Mouse (Mus musculus) CD8-positive naive resting alpha-beta T cell, adult 57 days (primary cell): ENCODE results near the gene Gm10142. TPM values are rescaled to one million over a fixed set of nuclear protein-coding genes. Genes with fewer than 3 reads are reported as not detected.

Source experiments
- total RNA-seq: library from RNA; stranded (reverse); gene quantifications from one replicate; pipeline ENCODE4 v1.2.4, GENCODE M21; 2023

Gene Gm10142
- not detected for total RNA-seq

DNA sequence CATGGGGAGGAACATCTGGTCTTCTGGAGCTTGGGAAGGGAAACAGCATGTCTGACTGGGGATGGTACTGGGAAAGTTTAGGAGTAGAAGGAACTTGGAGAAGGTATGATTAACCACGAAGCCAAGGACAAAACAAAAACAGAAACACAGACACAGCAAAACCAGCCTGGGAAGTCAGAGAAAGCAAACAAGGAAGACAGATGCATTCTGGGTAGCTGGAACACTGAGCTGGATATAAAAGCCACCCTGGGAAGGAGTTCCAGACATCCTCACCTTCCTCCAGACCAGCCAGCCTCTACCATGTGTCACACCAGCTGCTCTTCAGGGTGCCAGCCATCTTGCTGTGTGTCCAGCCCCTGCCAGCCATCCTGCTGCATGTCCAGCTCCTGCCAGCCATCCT is at the start of gene Gm10142:
Gene Gm10142, plus strand, starts transcription at position 301 of the 400 bp plus-strand sequence.

DNA sequence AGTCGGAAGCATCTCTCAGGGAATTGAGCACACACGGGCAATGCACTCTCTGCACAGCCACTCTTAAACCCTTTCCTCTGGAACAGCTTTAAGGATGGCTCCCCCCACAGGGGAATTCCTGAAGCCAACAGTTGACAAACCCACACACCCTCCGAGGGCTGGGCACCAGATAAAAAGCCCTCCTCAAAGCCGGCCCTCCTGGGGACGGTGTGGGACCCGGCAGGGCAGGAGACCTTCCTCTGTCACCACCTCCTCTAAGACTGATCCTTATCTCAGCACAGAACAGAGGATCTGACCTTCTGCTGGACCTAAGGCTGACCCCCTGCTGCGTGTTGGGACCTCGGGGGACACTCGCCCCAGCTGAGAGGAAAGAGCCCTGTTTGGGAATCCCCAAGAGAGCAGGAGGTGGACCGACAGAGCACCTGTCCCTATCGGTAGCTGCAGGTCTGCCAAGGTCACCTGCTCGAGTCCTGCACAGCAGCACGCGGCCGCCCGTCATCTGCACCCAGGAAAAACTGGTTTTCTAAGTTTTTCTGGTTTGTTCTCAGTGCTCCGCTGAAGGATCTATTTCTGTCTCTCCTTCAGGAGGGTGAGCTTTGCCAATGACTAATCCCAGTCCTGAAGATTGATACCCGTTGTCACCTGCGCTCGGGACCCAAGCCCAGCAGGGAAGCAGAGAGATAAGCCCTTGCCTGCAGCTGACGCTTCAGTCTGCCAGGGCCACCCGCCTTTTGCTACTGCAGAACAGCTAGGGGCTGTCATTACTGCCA is 29.5 kb upstream of the Gm10142 start, which contains the start of gene Tspear:
Gene Tspear, plus strand, starts transcription at position 675 of the 770 bp plus-strand sequence.

DNA sequence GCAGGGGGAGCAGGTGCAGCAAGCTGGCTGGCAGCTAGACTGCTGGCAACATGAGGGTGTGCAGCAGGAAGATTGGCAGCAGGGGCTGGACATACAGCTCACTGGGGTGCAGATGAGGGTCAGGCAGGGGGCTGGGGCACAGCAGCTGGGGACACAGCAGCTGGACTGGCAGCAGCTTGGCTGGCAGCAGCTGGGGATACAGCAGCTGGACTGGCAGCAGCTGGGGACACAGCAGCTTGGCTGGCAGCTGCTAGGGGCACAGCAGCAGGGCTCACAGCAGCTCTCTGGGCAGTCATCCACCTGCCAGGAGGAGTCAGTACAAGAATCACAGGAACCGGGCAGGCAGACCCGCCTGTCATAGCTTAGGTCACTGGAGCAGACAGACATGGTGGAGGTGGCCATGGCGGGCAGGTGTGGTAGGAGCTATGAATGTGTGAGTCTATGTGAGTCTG is 25.2 kb upstream of the Gm10142 start, which contains the start of gene Gm19402:
Gene Gm19402, minus strand, starts transcription at position 402 of the 452 bp plus-strand sequence.

DNA sequence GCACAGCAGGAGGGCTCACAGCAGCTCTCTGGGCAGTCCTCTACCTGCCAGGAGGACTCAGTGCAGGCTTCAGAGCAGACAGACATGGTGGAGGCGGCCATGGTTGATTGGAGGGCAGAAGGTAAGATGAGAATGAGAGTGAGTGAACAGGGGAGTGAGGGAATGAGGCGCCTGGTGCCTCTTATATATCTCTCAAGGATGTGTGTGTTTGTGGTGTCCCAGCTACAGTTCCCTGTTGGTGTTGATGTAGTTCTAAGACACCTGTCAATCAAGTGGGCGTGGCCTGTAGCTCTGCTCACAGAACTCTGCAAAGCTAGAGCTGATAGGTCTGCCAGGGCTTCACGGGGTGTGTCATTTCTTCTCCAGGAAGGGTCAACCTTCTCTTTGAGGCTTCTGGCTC is 18.5 kb upstream of the Gm10142 start, which contains the start of gene Gm9508:
Gene Gm9508, minus strand, starts transcription at position 101 of the 400 bp plus-strand sequence.

DNA sequence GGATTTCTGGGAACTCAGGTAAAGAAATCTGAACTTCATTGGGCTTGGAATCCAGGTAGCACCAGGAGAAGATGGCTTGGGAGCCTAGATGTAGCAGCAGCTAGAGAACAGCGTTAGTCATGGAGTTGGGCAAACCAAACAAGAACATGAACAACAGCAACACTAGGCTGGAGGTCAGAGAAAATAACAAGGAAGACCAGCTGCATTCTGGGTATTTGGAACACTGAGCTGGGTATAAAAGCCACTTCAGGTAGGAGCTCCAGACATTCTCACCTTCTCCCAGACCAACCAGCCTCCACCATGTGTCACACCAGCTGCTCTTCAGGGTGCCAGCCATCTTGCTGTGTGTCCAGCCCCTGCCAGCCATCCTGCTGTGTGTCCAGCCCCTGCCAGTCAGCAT is 9.3 kb upstream of the Gm10142 start, which contains the start of gene Gm10272:
Gene Gm10272, plus strand, starts transcription at position 301 of the 400 bp plus-strand sequence.

DNA sequence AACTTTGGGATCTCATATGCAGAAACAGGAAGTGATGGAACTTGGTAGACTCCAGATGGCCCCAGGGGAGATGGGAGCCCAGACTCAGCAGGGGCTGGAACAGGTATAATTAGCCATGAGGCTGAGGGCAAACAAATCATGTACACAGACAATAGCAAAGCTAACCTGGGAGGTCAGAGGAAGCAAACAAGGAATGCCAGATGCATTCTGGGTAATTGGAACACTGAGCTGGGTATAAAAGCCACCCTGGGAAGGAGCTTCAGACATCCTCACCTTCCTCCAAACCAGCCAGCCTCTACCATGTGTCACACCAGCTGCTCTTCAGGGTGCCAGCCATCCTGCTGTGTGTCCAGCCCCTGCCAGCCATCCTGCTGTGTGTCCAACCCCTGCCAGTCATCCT is 4.5 kb upstream of the Gm10142 start, which contains the start of gene Gm10024:
Gene Gm10024, plus strand, starts transcription at position 301 of the 400 bp plus-strand sequence.

DNA sequence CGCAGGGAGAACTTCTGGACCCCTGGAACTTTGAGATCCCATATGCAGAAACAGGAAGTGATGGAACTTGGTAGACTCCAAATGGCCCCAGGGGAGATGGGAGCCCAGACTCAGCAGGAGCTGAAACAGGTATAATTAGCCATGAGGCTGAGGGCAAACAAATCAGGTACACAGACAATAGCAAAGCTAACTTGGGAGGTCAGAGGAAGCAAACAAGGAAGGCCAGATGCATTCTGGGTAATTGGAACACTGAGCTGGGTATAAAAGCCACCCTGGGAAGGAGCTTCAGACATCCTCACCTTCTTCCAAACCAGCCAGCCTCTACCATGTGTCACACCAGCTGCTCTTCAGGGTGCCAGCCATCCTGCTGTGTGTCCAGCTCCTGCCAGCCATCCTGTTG is 4.7 kb downstream of the Gm10142 start, which contains the start of gene Krtap12-1:
Gene Krtap12-1, plus strand, starts transcription at position 301 of the 400 bp plus-strand sequence.

DNA sequence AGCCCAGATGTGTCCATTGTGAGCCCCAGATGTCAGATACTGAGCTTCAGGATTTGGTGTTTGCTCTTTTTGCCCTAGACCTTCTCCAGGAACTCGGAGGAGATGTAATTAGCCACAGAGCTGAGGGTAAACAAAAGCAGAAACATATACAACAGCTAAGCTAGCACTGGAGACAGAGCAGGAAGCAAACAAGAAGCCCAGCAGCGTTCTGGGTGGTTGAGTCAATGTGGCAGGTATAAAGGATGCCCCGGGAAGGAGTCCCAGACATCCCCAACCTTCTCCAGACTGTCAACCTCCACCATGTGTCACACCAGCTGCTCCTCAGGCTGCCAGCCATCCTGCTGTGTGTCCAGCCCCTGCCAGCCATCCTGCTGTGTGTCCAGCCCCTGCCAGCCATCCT is 10.6 kb downstream of the Gm10142 start, which contains the start of gene Gm10100:
Gene Gm10100, plus strand, starts transcription at position 301 of the 400 bp plus-strand sequence.

DNA sequence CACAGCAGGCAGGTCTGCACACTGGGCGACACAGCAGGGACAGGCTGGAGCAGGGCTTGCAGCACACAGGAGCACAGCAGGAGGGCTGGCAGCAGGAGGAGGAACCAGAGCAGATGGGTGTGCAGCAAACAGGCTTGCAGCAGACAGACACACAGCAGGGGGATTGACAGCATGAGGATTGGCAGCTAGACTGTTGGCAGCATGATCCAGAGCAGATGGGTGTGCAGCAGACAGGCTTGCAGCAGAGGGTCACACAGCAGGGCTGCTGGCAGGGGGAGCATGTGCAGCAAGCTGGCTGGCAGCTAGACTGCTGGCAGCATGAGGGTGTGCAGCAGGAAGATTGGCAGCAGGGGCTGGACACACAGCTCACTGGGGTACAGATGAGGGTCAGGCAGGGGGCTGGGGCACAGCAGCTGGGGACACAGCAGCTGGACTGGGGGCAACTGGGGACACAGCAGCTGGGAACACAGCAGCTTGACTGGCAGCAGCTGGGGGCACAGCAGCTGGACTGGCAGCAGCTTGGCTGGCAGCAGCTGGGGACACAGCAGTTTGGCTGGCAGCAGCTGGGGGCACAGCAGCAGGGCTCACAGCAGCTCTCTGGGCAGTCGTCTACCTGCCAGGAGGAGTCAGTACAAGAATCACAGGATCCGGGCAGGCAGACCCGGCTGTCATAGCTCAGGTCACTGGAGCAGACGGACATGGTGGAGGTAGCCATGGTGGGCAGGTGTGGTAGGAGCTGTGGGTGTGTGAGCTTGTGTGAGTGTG is 26.5 kb downstream of the Gm10142 start, which contains the start of gene Gm18596:
Gene Gm18596, minus strand, starts transcription at position 715 of the 765 bp plus-strand sequence.

DNA sequence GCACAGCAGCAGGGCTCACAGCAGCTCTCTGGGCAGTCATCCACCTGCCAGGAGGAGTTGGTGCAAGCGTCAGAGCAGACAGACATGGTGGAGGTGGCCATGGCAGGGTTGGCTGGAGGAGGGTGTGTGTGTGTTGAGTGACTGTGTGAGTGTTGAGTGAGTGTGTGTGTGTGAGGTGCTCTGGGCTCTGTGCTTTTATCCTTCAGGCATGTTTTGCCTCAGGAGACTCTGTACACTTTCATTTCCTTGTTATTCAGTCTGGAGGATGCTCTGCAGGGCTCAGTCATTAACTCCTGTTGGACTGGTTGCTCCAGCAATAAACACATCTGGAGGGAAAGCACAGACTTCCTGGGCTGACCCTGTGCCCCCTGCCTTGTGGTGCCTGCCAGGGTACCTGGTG is 35.6 kb downstream of the Gm10142 start, which contains the start of gene Gm9736:
Gene Gm9736, minus strand, starts transcription at position 101 of the 400 bp plus-strand sequence.

DNA sequence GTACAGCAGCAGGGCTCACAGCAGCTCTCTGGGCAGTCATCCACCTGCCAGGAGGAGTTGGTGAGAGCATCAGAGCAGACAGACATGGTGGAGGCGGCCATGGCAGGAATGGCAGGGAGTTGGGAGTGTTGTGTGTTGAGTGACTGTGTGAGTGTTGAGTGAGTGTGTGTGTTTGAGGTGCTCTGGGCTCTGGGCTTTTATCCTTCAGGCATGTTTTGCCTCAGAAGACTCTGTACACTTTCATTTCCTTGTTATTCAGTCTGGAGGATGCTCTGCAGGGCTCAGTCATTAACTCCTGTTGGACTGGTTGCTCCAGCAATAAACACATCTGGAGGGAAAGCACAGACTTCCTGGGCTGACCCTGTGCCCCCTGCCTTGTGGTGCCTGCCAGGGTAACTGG is 44.0 kb downstream of the Gm10142 start, which contains the start of gene Gm3233:
Gene Gm3233, minus strand, starts transcription at position 101 of the 400 bp plus-strand sequence.

Other genes with a start within 250 kb of the Gm10142 start
- 28.1 TPM for gene Fam207a, start 200.0 kb upstream of the Gm10142 start, total RNA-seq
- 207 TPM for gene Itgb2, start 185.6 kb upstream of the Gm10142 start, total RNA-seq
- gene Pttg1ip, start 134.1 kb upstream of the Gm10142 start, total RNA-seq: 89.3 TPM
- gene Sumo3, start 109.7 kb upstream of the Gm10142 start, total RNA-seq: 49.8 TPM
- 2.4 TPM for gene Gm49325, start 109.6 kb upstream of the Gm10142 start, total RNA-seq
- gene Ube2g2, start 93.5 kb upstream of the Gm10142 start, total RNA-seq: 41.4 TPM
- 1.2 TPM for gene Tspear, start 29.2 kb upstream of the Gm10142 start, total RNA-seq
- not detected for gene Gm19402, start 25.1 kb upstream of the Gm10142 start, total RNA-seq
- gene Gm9508, start 18.6 kb upstream of the Gm10142 start, total RNA-seq: not detected
- not detected for gene Gm10272, start 9.2 kb upstream of the Gm10142 start, total RNA-seq
- not detected for gene Gm10024, start 4.3 kb upstream of the Gm10142 start, total RNA-seq
- gene Krtap12-1, start 4.8 kb downstream of the Gm10142 start, total RNA-seq: not detected
- not detected for gene Gm10100, start 10.7 kb downstream of the Gm10142 start, total RNA-seq
- not detected for gene Gm18596, start 26.8 kb downstream of the Gm10142 start, total RNA-seq
- gene Gm9736, start 35.5 kb downstream of the Gm10142 start, total RNA-seq: not detected
- not detected for gene Gm3233, start 43.9 kb downstream of the Gm10142 start, total RNA-seq
- gene Gm3238, start 55.5 kb downstream of the Gm10142 start, total RNA-seq: not detected
- not detected for gene Gm7138, start 61.1 kb downstream of the Gm10142 start, total RNA-seq
- not detected for gene Gm3250, start 66.7 kb downstream of the Gm10142 start, total RNA-seq
- gene Gm7137, start 72.4 kb downstream of the Gm10142 start, total RNA-seq: not detected
- not detected for gene Gm9639, start 79.3 kb downstream of the Gm10142 start, total RNA-seq
- gene Gm19668, start 83.3 kb downstream of the Gm10142 start, total RNA-seq: not detected
- gene Gm9507, start 96.0 kb downstream of the Gm10142 start, total RNA-seq: not detected
- not detected for gene Gm2696, start 98.9 kb downstream of the Gm10142 start, total RNA-seq
- not detected for gene Krtap10-4, start 111.3 kb downstream of the Gm10142 start, total RNA-seq
- gene Krtap10-10, start 120.1 kb downstream of the Gm10142 start, total RNA-seq: not detected
- gene Gm36176, start 131.0 kb downstream of the Gm10142 start, total RNA-seq: not detected
- not detected for gene Gm10318, start 137.1 kb downstream of the Gm10142 start, total RNA-seq
- not detected for gene Gm3285, start 146.2 kb downstream of the Gm10142 start, total RNA-seq
- not detected for gene Lrrc3, start 186.7 kb downstream of the Gm10142 start, total RNA-seq